Mouse (Mus musculus) forebrain, embryonic 10.5 days (tissue): Measurements from ENCODE around the gene Gprin3. TPM values are rescaled to one million over a fixed set of nuclear protein-coding genes. Genes with fewer than 3 reads are reported as not detected.

Experiments used
- DNase-seq: peaks from one replicate; pipeline ENCODE4 v3.0.0-alpha.2; 2017; ENCODE audit warnings: low spot score; ENCODE audit errors: extremely low spot score
- H3K27ac ChIP-seq: fragments of 300-500 bp; sonication (generic); 2 replicates; pipeline ENCODE4 v1.5.1; 2016; ENCODE audit warnings: mild to moderate bottlenecking
- H3K27me3 ChIP-seq: fragments of 300-500 bp; sonication (generic); 2 replicates; pipeline ENCODE4 v1.6.1; 2016; ENCODE audit warnings: mild to moderate bottlenecking; ENCODE audit not compliant: poor library complexity, severe bottlenecking
- H3K36me3 ChIP-seq: fragments of 300-500 bp; sonication (generic); replicated peaks from 2 replicates; pipeline ENCODE4 v1.6.1; 2016; ENCODE audit warnings: mild to moderate bottlenecking, moderate library complexity
- H3K4me1 ChIP-seq: fragments of 300-500 bp; sonication (generic); 2 replicates; pipeline ENCODE4 v1.6.1; 2016
- H3K4me3 ChIP-seq: fragments of 300-500 bp; sonication (generic); 2 replicates; pipeline ENCODE4 v1.5.1; 2016; ENCODE audit warnings: mild to moderate bottlenecking, moderate library complexity
- H3K9me3 ChIP-seq: fragments of 300-500 bp; sonication (generic); 2 replicates; pipeline ENCODE4 v1.6.1; 2016; ENCODE audit warnings: mild to moderate bottlenecking, moderate library complexity
- WGBS: fragments of 180-500 bp; shearing (Covaris S2); methylation state at CpG from one replicate; pipeline ENCODE4 v1.1.7; 2016; 5-methylcytosine and 5-hydroxymethylcytosine counted together
- polyA plus RNA-seq: library from polyadenylated mRNA; unstranded; fragments of >200 nt; fragmentation: Nextera tagmentation; extraction: Ambion mirVana; gene quantifications from 2 replicates; pipeline ENCODE4 v1.2.1, GENCODE M21; 2016

Gene Gprin3
- polyA plus RNA-seq, 1 experiment from 2014 or later = 0.05 TPM

DNA sequence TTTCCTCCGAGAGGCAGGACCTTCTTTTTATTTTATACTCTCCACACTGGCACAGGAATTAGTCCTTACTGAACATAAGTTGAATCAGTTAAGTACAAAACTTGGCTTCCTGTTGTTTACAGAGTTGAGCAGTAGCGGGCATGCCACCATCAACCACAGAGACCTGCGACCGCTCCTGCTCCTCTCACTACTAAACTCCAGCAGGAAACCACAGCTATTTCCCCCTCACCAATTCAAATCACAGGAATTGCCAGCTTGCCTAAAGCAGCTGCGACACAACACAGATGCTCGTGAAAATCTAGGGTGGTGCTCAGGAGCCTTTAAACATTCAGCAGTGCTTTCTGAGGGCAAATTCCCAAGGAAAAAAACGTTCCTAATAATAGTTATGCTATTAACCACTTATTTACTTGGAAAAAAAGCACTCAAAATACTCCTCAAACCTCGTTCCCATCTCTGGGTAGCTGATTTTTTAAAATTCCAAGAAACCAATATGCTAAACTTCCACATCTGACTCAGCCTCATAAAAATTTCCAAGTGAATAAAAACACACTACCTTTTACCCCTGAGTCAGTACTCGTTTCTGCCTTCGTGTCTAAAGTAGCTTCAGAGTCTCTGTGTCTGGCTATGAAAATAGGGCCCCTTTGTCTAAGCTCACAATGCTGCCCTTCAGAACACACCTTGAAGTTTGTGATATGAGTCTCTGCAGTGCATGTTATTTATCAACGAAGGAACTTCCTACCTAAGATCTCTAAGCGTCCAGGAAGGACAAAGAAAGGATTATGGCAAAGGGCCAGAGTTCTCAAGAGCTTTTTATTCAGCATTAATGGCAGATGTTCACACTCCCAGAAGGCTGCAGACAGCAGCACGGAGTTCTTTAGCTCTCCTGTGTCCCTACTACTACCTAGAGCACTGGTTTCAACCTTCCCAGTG, 13.4 kb downstream of the Gprin3 start:
- Histone ChIP-seq H3K27me3 (no peaks in the 10 kb centered on the region), H3K4me1 (peaks cover 18% of the 10 kb centered on the region), H3K4me3 (no peak overlapping the region), H3K27ac (0 out of 2 replicates have a peak overlapping the region, but pooled peaks have one; percentile 11), H3K36me3 (no peaks in the 10 kb centered on the region), H3K9me3 (no peaks in the 10 kb centered on the region)
- DNase-seq = no peak
- 48% methylated on average over 13 of the region's 13 CpGs for WGBS

DNA sequence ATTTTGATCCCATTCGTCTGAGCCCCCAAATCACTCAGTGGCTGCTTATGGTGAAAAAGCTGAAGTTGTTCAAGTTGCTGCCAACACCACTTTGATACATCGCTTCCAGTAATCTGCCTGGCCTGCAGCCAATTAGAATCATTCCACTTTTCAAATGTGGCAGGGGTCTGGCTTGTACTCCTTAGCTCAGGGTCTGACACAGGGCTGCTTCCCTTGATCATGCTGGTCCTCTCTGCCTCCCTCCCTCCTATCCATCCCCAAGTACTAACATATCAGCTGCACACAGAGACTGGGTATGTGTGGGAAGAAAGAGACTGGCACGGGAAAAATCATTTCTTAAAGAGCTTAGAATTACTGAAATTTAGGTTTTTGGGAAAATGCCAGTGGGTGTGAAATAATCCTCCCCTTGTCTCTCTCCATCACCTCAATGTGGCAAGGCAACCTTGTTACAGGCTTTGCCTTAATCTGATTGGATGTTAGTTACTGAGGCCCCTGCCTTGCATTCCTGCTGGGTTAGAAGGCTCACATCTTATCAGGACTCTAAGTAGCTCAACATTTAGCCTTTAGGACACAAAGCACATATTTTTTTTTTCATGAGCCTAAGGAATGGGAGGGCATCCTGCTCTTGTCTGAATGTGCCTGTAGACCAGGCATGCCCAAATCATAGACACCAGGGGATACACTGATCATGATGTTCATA, 16.9 kb downstream of the Gprin3 start:
- Histone ChIP-seq H3K27me3 (no peaks in the 10 kb centered on the region), H3K9me3 (no peaks in the 10 kb centered on the region), H3K36me3 (no peaks in the 10 kb centered on the region), H3K4me1 (peaks cover 14% of the 10 kb centered on the region), H3K27ac (no peak overlapping the region), H3K4me3 (no peak overlapping the region)
- DNase-seq = no peak
- WGBS = 81% methylated on average over 3 of the region's 3 CpGs

DNA sequence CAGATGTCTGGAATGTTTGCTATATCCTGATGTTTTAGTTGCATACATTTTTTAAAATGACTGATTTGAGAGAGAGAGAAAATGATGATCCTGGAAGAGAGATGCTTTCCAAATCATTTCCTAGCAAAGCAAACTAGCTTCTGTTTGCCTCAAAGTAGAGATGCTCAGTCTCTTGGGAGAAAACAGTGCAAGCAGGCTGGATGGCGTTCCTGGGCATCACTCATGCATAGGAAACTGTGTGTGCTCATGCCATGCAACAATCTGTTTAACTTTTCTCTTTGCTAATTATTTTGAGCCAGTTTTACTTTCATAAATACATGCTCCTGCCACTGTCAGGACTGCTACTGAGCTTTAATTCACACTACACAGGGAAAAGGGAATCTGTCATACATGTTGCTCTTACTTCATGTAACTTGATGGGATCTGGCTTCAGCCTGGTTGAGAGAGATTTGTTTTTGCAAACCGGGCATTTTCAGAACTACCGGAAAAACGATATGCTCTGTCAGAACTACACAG, 18.6 kb downstream of the Gprin3 start:
- no peak for DNase-seq
- no peaks in the 10 kb centered on the region for H3K9me3 ChIP-seq
- H3K36me3 ChIP-seq = no peaks in the 10 kb centered on the region
- 89% methylated on average over 4 of the region's 4 CpGs for WGBS
- peaks cover 3% of the 10 kb centered on the region for H3K4me1 ChIP-seq
- H3K27me3 ChIP-seq = no peaks in the 10 kb centered on the region
- no peak overlapping the region for H3K27ac ChIP-seq
- H3K4me3 ChIP-seq = no peak overlapping the region

DNA sequence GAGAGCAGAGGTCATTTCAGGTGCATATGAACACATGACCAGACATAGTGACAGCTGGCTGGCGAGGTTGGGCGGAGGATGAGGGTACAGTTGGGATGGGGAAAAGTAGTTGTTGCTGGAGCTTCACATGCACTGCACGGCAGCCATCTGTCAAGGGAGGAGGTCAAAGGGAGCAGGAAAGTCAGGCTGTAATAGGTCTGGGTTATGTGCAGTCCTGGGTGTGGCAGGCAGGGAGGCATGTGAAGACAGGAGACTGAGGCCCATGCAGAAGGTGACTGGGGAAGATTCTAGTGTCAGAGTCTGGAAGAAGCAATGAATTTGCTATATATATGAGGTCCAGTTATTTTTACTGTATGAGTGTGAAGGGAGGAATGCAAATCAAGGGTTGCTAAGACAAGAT, 35.9 kb downstream of the Gprin3 start:
- Histone ChIP-seq H3K36me3 (no peaks in the 10 kb centered on the region), H3K4me3 (no peak overlapping the region), H3K27me3 (no peaks in the 10 kb centered on the region), H3K4me1 (no peaks in the 10 kb centered on the region), H3K9me3 (no peaks in the 10 kb centered on the region), H3K27ac (no peak overlapping the region)
- 93% methylated on average over 3 of the region's 3 CpGs for WGBS
- DNase-seq = no peak

DNA sequence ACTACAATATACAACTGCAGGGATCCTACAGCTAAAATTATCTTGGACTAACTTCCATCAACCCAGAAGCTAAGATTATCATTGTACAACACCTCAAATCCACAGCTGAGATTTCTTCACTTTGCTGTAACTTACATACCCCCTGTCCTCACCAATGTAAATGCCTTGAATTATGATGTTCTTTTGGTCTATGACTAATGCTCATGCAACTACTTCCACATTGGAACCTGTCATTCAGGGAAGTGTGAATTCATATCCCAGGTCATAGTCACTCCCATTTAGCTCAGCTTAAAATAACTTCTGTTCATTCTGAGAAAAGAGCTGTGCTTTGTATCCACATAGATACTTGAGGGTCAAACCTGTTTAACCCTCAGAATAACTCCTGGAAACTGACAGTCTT, 60.8 kb downstream of the Gprin3 start:
- no peaks in the 10 kb centered on the region for H3K4me1 ChIP-seq
- no peaks in the 10 kb centered on the region for H3K27me3 ChIP-seq
- H3K27ac ChIP-seq = no peak overlapping the region
- H3K4me3 ChIP-seq = no peak overlapping the region
- H3K36me3 ChIP-seq = no peaks in the 10 kb centered on the region
- no peaks in the 10 kb centered on the region for H3K9me3 ChIP-seq
- DNase-seq = no peak

DNA sequence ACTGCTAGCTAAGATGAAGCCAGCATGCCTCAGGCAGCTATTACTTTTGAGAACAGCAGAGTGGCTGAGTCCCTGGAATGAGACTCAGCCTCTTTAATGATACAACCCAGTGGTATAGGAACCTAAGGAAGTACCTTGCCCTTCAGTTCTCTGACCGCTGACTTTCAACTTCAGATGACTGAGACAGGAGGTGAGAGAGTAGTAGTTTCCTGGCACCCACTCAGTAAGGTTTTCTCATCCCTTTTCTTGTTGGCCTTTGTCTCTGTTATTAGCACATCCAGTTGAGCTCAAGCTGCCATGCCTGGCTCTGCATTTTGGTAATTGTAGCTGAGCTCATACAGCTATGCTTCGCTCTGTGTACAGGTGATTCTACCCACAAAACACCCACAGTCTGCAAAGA, 62.8 kb downstream of the Gprin3 start:
- Histone ChIP-seq H3K4me1 (no peaks in the 10 kb centered on the region), H3K27me3 (no peaks in the 10 kb centered on the region), H3K4me3 (no peak overlapping the region), H3K27ac (no peak overlapping the region), H3K9me3 (no peaks in the 10 kb centered on the region), H3K36me3 (no peaks in the 10 kb centered on the region)
- WGBS = 86% methylated on average over 2 of the region's 2 CpGs
- no peak for DNase-seq

DNA sequence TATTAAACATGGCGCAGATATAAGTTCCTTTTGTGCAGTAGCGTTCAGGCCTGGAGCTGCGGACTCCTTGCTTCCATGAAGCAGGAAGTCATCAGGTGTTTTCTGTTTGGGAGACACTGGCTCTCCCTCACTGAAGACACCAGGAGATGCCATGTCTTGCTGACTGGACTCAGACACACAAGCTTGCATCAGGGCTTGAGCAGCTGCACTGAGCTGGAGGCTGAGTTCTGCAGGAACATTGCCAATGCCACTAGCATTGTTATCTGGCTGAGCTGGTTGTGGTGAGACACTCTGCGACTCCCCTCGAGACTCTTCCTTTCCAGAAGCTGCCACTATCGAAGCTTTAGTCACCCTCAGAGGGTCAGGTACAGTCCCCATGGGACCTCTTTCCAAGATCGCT, 71.2 kb downstream of the Gprin3 start:
- H3K36me3 ChIP-seq = no peaks in the 10 kb centered on the region
- DNase-seq = no peak
- H3K4me3 ChIP-seq = no peak overlapping the region
- H3K27me3 ChIP-seq = no peaks in the 10 kb centered on the region
- H3K9me3 ChIP-seq = no peaks in the 10 kb centered on the region
- H3K4me1 ChIP-seq = no peaks in the 10 kb centered on the region
- WGBS = 94% methylated on average over 7 of the region's 7 CpGs
- no peak overlapping the region for H3K27ac ChIP-seq

DNA sequence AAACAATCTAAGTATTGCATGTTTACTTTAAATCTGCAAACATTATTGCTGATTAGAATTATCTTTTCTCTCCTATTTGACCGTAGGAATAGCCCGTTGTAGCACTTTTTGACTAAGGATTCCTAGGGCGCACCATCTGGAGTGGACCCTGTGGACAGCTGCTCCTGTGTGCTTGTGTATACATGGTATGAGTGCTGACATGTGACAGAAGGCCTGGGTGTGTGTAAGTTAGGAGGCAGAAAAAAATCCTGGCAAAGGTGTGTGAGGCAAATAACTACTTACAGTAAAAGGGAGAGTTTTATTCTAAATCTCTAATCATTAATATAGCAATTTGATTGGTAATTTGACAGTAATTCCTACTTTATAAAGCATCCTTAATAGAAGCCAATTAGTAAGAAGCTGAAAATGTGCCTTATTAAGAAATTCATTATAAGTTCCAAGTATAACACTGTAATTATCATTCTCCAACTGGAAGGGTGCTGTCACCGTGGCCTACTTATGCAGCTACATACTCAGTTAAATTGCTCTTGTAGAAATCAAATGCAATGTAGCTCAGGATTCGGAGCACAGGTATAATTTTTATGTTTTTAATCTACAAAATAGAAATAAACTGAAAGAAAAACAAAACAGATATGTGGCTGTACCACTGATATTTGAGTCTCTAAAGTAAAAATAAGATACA, 74.8 kb downstream of the Gprin3 start:
- no peaks in the 10 kb centered on the region for H3K4me1 ChIP-seq
- H3K4me3 ChIP-seq = no peak overlapping the region
- 94% methylated on average over 5 of the region's 5 CpGs for WGBS
- H3K27me3 ChIP-seq = no peaks in the 10 kb centered on the region
- H3K9me3 ChIP-seq = no peaks in the 10 kb centered on the region
- DNase-seq = no peak
- no peaks in the 10 kb centered on the region for H3K36me3 ChIP-seq
- H3K27ac ChIP-seq = no peak overlapping the region

DNA sequence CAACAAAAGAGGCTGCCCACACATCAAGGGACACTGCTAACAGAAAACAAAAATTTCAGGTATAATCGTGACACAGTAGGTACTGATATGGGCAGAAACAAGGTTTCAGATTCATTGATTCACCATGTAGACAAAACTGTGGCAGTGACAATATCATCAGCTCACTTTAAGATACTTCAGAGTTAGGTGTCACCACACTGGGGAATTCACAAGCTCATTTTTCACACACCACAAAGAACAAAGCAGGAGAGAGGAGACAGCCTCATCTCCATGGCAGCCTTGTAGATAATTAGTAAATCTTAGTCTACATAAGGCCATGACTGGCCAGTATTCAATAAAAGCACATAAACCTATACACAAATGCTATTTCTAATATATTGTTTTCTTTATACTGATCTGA, 77.4 kb downstream of the Gprin3 start:
- H3K4me1 ChIP-seq = no peaks in the 10 kb centered on the region
- H3K27ac ChIP-seq = no peak overlapping the region
- WGBS = 78% methylated on average over 1 of the region's 1 CpGs
- H3K9me3 ChIP-seq = no peaks in the 10 kb centered on the region
- no peak for DNase-seq
- H3K36me3 ChIP-seq = no peaks in the 10 kb centered on the region
- no peak overlapping the region for H3K4me3 ChIP-seq
- H3K27me3 ChIP-seq = no peaks in the 10 kb centered on the region

DNA sequence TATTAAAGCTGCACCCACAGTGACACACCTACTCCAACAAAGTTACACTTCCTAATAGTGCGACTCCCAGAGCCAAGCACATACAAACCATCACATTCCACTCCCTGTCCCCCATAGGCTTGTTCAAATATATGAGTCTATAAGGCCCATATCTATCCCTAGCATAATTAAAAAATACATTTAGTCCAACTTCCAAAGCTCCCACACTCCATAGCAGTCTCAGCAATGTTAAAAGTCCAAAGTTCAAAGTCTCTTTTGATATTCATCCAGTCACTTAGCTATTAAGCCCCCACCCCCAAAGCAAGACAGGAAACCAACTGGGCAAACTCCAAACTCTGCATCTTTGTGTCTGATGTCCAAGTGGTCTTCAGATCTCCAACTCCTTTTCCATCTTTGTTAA, 84.9 kb downstream of the Gprin3 start:
- H3K27ac ChIP-seq = no peak overlapping the region
- H3K4me3 ChIP-seq = no peak overlapping the region
- 88% methylated on average over 1 of the region's 1 CpGs for WGBS
- no peaks in the 10 kb centered on the region for H3K36me3 ChIP-seq
- no peaks in the 10 kb centered on the region for H3K27me3 ChIP-seq
- H3K9me3 ChIP-seq = no peaks in the 10 kb centered on the region
- DNase-seq = no peak
- no peaks in the 10 kb centered on the region for H3K4me1 ChIP-seq

DNA sequence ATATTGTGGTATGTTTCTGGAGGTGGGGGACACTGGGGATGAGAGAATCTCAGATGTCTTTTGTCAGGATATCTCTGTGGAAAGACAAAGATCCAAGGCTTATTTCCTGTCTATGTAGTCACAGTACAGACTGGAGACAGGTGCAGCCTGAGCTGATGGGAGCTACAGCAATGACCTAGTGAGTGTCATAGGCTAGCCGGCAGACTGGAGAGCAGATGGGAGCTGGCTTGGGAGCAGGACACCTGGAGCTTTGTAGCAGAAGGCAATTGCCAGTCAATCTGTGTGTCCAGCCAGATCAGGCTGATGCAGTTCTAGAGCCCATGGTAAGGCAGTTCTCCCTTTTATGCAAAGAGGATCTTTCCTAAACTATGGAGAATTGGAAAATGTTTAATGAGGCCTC, 97.8 kb downstream of the Gprin3 start:
- H3K9me3 ChIP-seq = no peaks in the 10 kb centered on the region
- H3K4me1 ChIP-seq = no peaks in the 10 kb centered on the region
- H3K27me3 ChIP-seq = no peaks in the 10 kb centered on the region
- WGBS = 88% methylated on average over 1 of the region's 1 CpGs
- no peak overlapping the region for H3K27ac ChIP-seq
- no peaks in the 10 kb centered on the region for H3K36me3 ChIP-seq
- DNase-seq = no peak
- H3K4me3 ChIP-seq = no peak overlapping the region

DNA sequence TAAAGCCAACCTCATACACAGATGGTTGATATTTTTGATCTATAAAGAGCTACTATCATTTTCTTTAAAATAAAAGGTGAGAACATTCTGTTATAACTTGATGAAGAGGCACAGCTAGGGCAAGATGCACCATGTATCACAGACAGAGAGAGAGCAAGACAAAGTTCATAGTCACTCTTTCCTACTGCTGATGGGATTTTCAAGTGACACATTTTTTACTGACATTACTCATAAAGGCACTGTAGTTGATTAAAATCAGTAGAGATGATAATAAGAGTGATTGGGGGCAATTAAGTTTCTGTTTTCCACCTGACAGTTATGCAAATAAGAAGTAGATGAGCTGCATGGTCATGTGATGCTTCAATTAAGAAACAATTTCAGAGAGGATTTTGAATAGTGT, 110.2 kb downstream of the Gprin3 start:
- H3K9me3 ChIP-seq = no peaks in the 10 kb centered on the region
- no peaks in the 10 kb centered on the region for H3K4me1 ChIP-seq
- no peak overlapping the region for H3K27ac ChIP-seq
- no peaks in the 10 kb centered on the region for H3K27me3 ChIP-seq
- H3K4me3 ChIP-seq = no peak overlapping the region
- H3K36me3 ChIP-seq = no peaks in the 10 kb centered on the region
- no peak for DNase-seq

DNA sequence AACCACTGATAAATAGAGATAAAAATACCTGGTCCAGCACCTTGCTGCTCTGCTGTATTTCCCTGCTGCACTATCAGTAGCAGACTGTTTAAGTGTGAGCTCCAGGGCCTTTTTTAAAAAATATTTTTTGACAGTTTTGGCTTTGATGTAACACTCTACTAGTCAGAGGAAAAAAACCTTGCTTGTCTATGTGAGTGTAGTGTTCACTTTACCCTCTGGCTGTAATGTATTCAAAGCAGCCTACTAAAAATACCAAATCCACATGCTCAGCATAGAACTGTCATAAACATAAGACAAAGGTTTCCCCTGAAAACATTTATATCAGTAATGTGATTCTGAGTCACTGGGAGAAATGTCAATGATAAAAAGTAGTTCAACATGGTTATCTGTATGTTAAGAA, 111.0 kb downstream of the Gprin3 start:
- H3K27me3 ChIP-seq = no peaks in the 10 kb centered on the region
- no peaks in the 10 kb centered on the region for H3K36me3 ChIP-seq
- no peak overlapping the region for H3K27ac ChIP-seq
- H3K4me3 ChIP-seq = no peak overlapping the region
- no peak for DNase-seq
- H3K9me3 ChIP-seq = no peaks in the 10 kb centered on the region
- no peaks in the 10 kb centered on the region for H3K4me1 ChIP-seq
